ENCODE assay signal across 8 mouse cellular contexts in genomic region chr1:191299215-191299942, GRCm38 (mm10). TPM values are rescaled to one million over a fixed set of nuclear protein-coding genes. Genes with fewer than 3 reads are reported as not detected.
A peak's percentile ranks its signal among the peaks of the same experiment; 100 is the strongest.
DNase-seq lines count a peak whose midpoint lies in the region; ATAC-seq lines count a peak whose summit lies in the region.

No protein-coding gene starts in this region.

- no peaks in the 10 kb centered on the region for H3K4me1 ChIP-seq in kidney, embryonic 16.5 days (ENCODE audit: insufficient read depth, low read length)
- peaks cover 15% of the 10 kb centered on the region for H3K4me1 ChIP-seq in brown adipose tissue, adult 24 weeks (ENCODE audit: control insufficient read depth, insufficient read depth, insufficient read length, low read length)
- peaks cover 32 to 39% of the 10 kb centered on the region in 2 experiments for H3K4me1 ChIP-seq in heart, embryonic 14.5 days (ENCODE audit: control insufficient read depth in 2 of 2, insufficient read depth in 2 of 2, low read length in 2 of 2)

- DNase-seq in kidney, adult 18-20 months: peak; percentile 52
- DNase-seq in ES-CJ7 (ENCODE audit: low read depth, low spot score): peak; percentile 69
- DNase-seq in lung, adult 18-20 months: peak; percentile 61 to 68
- peak; percentile 76 for DNase-seq in testis, postnatal 10 days (ENCODE audit: low spot score)
- no peak for DNase-seq in urinary bladder, postnatal 25 days (ENCODE audit: low spot score)

- no peaks in the 10 kb centered on the region for H3K9me3 ChIP-seq in kidney, embryonic 16.5 days (ENCODE audit: low read length)
- no peaks in the 10 kb centered on the region for H3K9me3 ChIP-seq in heart, embryonic 14.5 days (ENCODE audit: control insufficient read depth, low read length)

- H3K4me3 ChIP-seq in kidney, embryonic 16.5 days (ENCODE audit: low read length): no peak overlapping the region
- no peak overlapping the region for H3K4me3 ChIP-seq in brown adipose tissue, adult 24 weeks (ENCODE audit: insufficient read depth, low read depth, low read length)
- no peak overlapping the region for H3K4me3 ChIP-seq in heart, embryonic 14.5 days (ENCODE audit: control insufficient read depth in 1 of 2, insufficient read depth in 1 of 2, low read depth in 1 of 2, low read length in 2 of 2)

- H3K4me2 ChIP-seq in kidney, embryonic 16.5 days (replicated peaks; ENCODE audit: low read depth, low read length): no peak overlapping the region
- peak overlapping the region; percentile 35 for H3K4me2 ChIP-seq in heart, embryonic 14.5 days (ENCODE audit: low read length)

- no peak for ATAC-seq in kidney, embryonic 16.5 days (ENCODE audit: low FRiP score, low TSS enrichment)
- peak; percentile 66; the same call in 1 of the 2 replicates for ATAC-seq in heart, embryonic 14.5 days (ENCODE audit: insufficient number of reproducible peaks, insufficient read depth, low FRiP score, low read depth)

- H3K27me3 ChIP-seq in kidney, embryonic 16.5 days (ENCODE audit: insufficient read depth, low read length): no peaks in the 10 kb centered on the region
- no peaks in the 10 kb centered on the region for H3K27me3 ChIP-seq in heart, embryonic 14.5 days (ENCODE audit: control insufficient read depth, insufficient read depth, low read length)

- 51% methylated on average over 11 of the region's 11 CpGs for WGBS in kidney, embryonic 16.5 days
- 16% methylated on average over 11 of the region's 11 CpGs for WGBS in heart, embryonic 14.5 days

- H3K9ac ChIP-seq in kidney, embryonic 16.5 days (replicated peaks; ENCODE audit: low read length): no peak overlapping the region
- H3K9ac ChIP-seq in heart, embryonic 14.5 days (ENCODE audit: low read length): peak overlapping the region; percentile 52

- H3K36me3 ChIP-seq in kidney, embryonic 16.5 days (ENCODE audit: insufficient read depth, low read length): no peaks in the 10 kb centered on the region
- no peaks in the 10 kb centered on the region for H3K36me3 ChIP-seq in heart, embryonic 14.5 days (ENCODE audit: control insufficient read depth, insufficient read depth, low read length)

- H3K27ac ChIP-seq in kidney, embryonic 16.5 days (ENCODE audit: low read length): no peak overlapping the region
- H3K27ac ChIP-seq in brown adipose tissue, adult 24 weeks (replicated peaks; ENCODE audit: low read depth, low read length): peak overlapping the region; percentile 40; the same call in 1 of the 2 replicates
- peak overlapping the region; percentile 83 to 93 for H3K27ac ChIP-seq in heart, embryonic 14.5 days (replicated peaks in 1 of 2; ENCODE audit: control insufficient read depth in 1 of 2, insufficient read depth in 1 of 2, low read depth in 2 of 2, low read length in 2 of 2)

RNA-seq across cellular contexts. Expression of gene Nenf, which starts 18.6 kb away (rescaled TPM):
- polyA plus RNA-seq in kidney, embryonic 16.5 days (2015; fragmentation: Nextera tagmentation; extraction: Ambion mirVana): 86.7 and 92.6 TPM in 2 replicates
- 88.0 and 96.2 TPM in 2 replicates for polyA plus RNA-seq in brown adipose tissue, adult 24 weeks (2012; ENCODE audit: insufficient read depth, insufficient read length, missing spikeins)
- polyA plus RNA-seq in heart, embryonic 14.5 days (2014; fragmentation: Nextera tagmentation; extraction: Ambion mirVana): 138 and 157 TPM in 2 replicates

RNA-seq across cellular contexts. Expression of gene Tmem206, which starts 26.3 kb away (rescaled TPM):
- polyA plus RNA-seq in kidney, embryonic 16.5 days (2015; fragmentation: Nextera tagmentation; extraction: Ambion mirVana): 26.4 TPM in 2 replicates
- 1.8 and 2.3 TPM in 2 replicates for polyA plus RNA-seq in brown adipose tissue, adult 24 weeks (2012; ENCODE audit: insufficient read depth, insufficient read length, missing spikeins)
- polyA plus RNA-seq in heart, embryonic 14.5 days (2014; fragmentation: Nextera tagmentation; extraction: Ambion mirVana): 18.5 and 20.9 TPM in 2 replicates
